Mouse (Mus musculus) right cerebral cortex, adult 2 months (tissue): ENCODE results near the gene Reps1.

Experiments
- DNase-seq, 2 experiments: peaks; one replicate each; pipeline ENCODE4 v3.0.0; 2021 to 2022; ENCODE audit warnings: low spot score in 2 of 2

The Reps1 gene

DNA sequence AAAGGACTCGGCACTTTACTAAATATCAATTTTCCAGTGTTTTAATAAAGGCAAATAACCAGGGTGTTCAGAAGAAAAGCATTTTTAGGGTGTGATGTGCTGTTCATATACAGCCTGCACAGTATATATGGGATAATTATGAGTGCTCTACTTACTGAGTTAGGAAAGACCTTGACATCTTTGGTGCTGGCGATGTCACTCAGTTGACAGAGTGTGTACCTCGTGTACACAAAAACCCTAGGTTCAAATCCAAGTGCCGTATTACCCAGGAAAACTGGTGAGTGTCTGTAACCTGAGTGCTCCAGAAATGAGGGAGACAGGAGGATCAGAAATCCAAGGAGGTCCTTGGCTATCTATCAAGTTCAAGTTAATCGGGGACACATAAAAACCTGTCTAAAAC, 84.0 kb downstream of the Reps1 start:
- no peak for DNase-seq

DNA sequence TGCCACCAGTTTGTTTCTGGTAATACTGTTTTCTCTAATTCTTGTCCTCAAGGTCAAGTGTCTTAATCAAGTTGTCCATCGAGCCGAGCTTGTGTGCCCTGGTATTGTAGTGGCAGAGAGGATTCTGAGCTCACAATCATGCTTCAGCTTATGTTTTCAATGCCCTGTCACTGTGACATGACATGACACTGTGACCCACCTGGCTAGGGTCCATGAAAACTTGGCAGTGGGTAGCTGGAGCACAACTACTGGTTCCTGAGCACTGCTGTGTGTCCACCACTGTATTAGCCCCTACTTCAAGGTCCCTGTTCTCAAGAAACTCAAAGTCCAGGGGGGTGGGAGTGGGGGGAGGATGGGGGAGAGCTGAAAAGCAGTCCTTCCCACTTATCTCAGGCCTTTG, 85.7 kb downstream of the Reps1 start:
- DNase-seq, result no peak

- no peak for DNase-seq
These were observed 86.6 kb downstream of the Reps1 start for GRCm38 (mm10) chr10:18142231-18142630.

DNA sequence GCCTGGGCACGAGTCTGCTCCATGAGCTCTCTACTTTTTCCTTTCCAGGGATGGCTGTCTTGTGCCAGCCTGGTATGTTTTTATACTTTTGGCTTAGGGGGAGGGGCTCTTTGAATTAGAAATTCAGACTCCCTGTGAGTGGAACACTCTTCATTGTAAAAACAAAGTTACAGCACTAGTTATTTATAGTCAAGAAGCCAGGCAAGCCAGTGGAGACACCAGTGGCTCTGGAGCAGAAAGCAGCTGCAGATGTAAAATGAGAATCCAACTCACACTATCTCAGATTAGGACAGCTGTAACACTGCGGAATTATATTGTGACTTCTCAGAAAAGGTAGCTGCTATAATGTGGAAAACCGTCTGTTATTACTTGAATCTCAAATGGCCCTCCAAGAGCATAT, 91.6 kb downstream of the Reps1 start:
- no peak for DNase-seq

- DNase-seq, result no peak
These were observed 106.8 kb downstream of the Reps1 start for GRCm38 (mm10) chr10:18162435-18162971.
